Mouse (Mus musculus) megakaryocyte-erythroid progenitor cell, adult 5-6 weeks (primary cell): ENCODE data around the gene Vmn1r27. TPM values are rescaled to one million over a fixed set of nuclear protein-coding genes. Genes with fewer than 3 reads are reported as not detected.

Experiments used
- ATAC-seq: replicated peaks from 2 replicates; pipeline ENCODE4 v1.8.0; 2016; ENCODE audit warnings: mild to moderate bottlenecking, inconsistent platforms; ENCODE audit not compliant: severe bottlenecking, poor library complexity, low FRiP score, low TSS enrichment
- total RNA-seq, 2 experiments: library from RNA; stranded (forward) in 1 of 2; stranded (reverse) in 1 of 2; fragments of 200-1000, 215-1000 nt in 1 of 2; fragments of >200 nt in 1 of 2; fragmentation: Nextera tagmentation in 1 of 2; gene quantifications; 2 replicates each; pipeline ENCODE4 v1.2.3; 2014 to 2017

Gene Vmn1r27
- not detected in 2 replicates for total RNA-seq (2014; fragmentation: Nextera tagmentation)
- not detected in 2 replicates for total RNA-seq (2017)

- ATAC-seq: no peak
Measured at GRCm38 (mm10) chr6:58218721-58219120, at the start of gene Vmn1r27. Vmn1r27 (minus strand) TSS chr6:58218821.

- ATAC-seq: no peak
Measured at GRCm38 (mm10) chr6:58261737-58262136, 43.1 kb upstream of the Vmn1r27 start, which contains the start of gene Vmn1r28. Vmn1r28 (plus strand) TSS chr6:58262037.

GRCm38 (mm10) chr6:58216119-58216518 lies 2.5 kb downstream of the Vmn1r27 start:
- no peak for ATAC-seq

Other genes starting within 250 kb of the Vmn1r27 start
- gene Vmn1r25, start 238.0 kb downstream of the Vmn1r27 start, total RNA-seq (2014; fragmentation: Nextera tagmentation): not detected in 2 replicates
- not detected in 2 replicates for gene Vmn1r25, start 238.0 kb downstream of the Vmn1r27 start, total RNA-seq (2017)
- not detected in 2 replicates for gene Vmn1r26, start 203.7 kb downstream of the Vmn1r27 start, total RNA-seq (2014; fragmentation: Nextera tagmentation)
- not detected in 2 replicates for gene Vmn1r26, start 203.7 kb downstream of the Vmn1r27 start, total RNA-seq (2017)
- not detected in 2 replicates for gene Vmn1r28, start 43.2 kb upstream of the Vmn1r27 start, total RNA-seq (2014; fragmentation: Nextera tagmentation)
- not detected in 2 replicates for gene Vmn1r28, start 43.2 kb upstream of the Vmn1r27 start, total RNA-seq (2017)
- not detected in 2 replicates for gene Vmn1r29, start 82.7 kb upstream of the Vmn1r27 start, total RNA-seq (2014; fragmentation: Nextera tagmentation)
- not detected in 2 replicates for gene Vmn1r29, start 82.7 kb upstream of the Vmn1r27 start, total RNA-seq (2017)
- gene Vmn1r30, start 224.6 kb upstream of the Vmn1r27 start, total RNA-seq (2014; fragmentation: Nextera tagmentation): not detected in 2 replicates
- gene Vmn1r30, start 224.6 kb upstream of the Vmn1r27 start, total RNA-seq (2017): not detected in 2 replicates